Mouse (Mus musculus) hindbrain, embryonic 11.5 days (tissue): ENCODE measurements around the gene Cln3. TPM values are rescaled to one million over a fixed set of nuclear protein-coding genes. Genes with fewer than 3 reads are reported as not detected.

Experiments
- polyA plus RNA-seq: library from polyadenylated mRNA; unstranded; fragments of >200 nt; fragmentation: Nextera tagmentation; extraction: Ambion mirVana; gene quantifications from 2 replicates; pipeline ENCODE4 v1.2.1, GENCODE M21; 2014

The Cln3 gene
- polyA plus RNA-seq, 1 experiment from 2014 or later: 26.7 TPM

Other genes starting within 250 kb of the Cln3 start
- 1.9 and 3.0 TPM in 2 replicates for gene Lat, start 216.2 kb downstream of the Cln3 start, polyA plus RNA-seq
- 36.0 and 39.3 TPM in 2 replicates for gene Spns1, start 208.4 kb downstream of the Cln3 start, polyA plus RNA-seq
- 4.8 and 5.2 TPM in 2 replicates for gene Nfatc2ip, start 189.1 kb downstream of the Cln3 start, polyA plus RNA-seq
- not detected in 2 replicates for gene Cd19, start 170.9 kb downstream of the Cln3 start, polyA plus RNA-seq
- gene Rabep2, start 157.1 kb downstream of the Cln3 start, polyA plus RNA-seq: 19.5 and 20.2 TPM in 2 replicates
- gene Atp2a1, start 122.7 kb downstream of the Cln3 start, polyA plus RNA-seq: 2.7 and 3.0 TPM in 2 replicates
- gene Sh2b1, start 110.4 kb downstream of the Cln3 start, polyA plus RNA-seq: 38.0 and 41.0 TPM in 2 replicates
- gene Tufm, start 98.5 kb downstream of the Cln3 start, polyA plus RNA-seq: 140 and 147 TPM in 2 replicates
- gene Atxn2l, start 82.4 kb downstream of the Cln3 start, polyA plus RNA-seq: 54.5 and 55.1 TPM in 2 replicates
- 187 and 194 TPM in 2 replicates for gene Eif3c, start 19.4 kb downstream of the Cln3 start, polyA plus RNA-seq
- 0.35 and 0.71 TPM in 2 replicates for gene Apobr, start 875 bp downstream of the Cln3 start, polyA plus RNA-seq
- not detected in 2 replicates for gene Il27, start 9.1 kb upstream of the Cln3 start, polyA plus RNA-seq
- gene Nupr1, start 45.0 kb upstream of the Cln3 start, polyA plus RNA-seq: 1.3 and 2.4 TPM in 2 replicates
- gene Sgf29, start 63.5 kb upstream of the Cln3 start, polyA plus RNA-seq: 44.8 and 49.3 TPM in 2 replicates
- gene Sult1a1, start 90.6 kb upstream of the Cln3 start, polyA plus RNA-seq: 0.25 and 0.52 TPM in 2 replicates
- gene Bola2, start 109.6 kb upstream of the Cln3 start, polyA plus RNA-seq: 164 and 176 TPM in 2 replicates
- 9.8 and 10.7 TPM in 2 replicates for gene Slx1b, start 110.0 kb upstream of the Cln3 start, polyA plus RNA-seq
- gene Coro1a, start 122.0 kb upstream of the Cln3 start, polyA plus RNA-seq: 45.3 and 47.8 TPM in 2 replicates
- gene Mapk3, start 173.8 kb upstream of the Cln3 start, polyA plus RNA-seq: 47.2 and 51.8 TPM in 2 replicates
- gene Gdpd3, start 180.5 kb upstream of the Cln3 start, polyA plus RNA-seq: 0.97 and 1.4 TPM in 2 replicates
- 114 and 119 TPM in 2 replicates for gene Ypel3, start 191.1 kb upstream of the Cln3 start, polyA plus RNA-seq
- 0.25 and 0.79 TPM in 2 replicates for gene Tbx6, start 195.7 kb upstream of the Cln3 start, polyA plus RNA-seq
- 313 and 330 TPM in 2 replicates for gene Ppp4c, start 206.7 kb upstream of the Cln3 start, polyA plus RNA-seq
- gene Fam57b, start 211.9 kb upstream of the Cln3 start, polyA plus RNA-seq: 14.6 and 16.3 TPM in 2 replicates
- gene 4930451I11Rik, start 245.8 kb upstream of the Cln3 start, polyA plus RNA-seq: not detected in 2 replicates